Mouse (Mus musculus): Measurements from ENCODE around the gene Dock1.

DNA sequence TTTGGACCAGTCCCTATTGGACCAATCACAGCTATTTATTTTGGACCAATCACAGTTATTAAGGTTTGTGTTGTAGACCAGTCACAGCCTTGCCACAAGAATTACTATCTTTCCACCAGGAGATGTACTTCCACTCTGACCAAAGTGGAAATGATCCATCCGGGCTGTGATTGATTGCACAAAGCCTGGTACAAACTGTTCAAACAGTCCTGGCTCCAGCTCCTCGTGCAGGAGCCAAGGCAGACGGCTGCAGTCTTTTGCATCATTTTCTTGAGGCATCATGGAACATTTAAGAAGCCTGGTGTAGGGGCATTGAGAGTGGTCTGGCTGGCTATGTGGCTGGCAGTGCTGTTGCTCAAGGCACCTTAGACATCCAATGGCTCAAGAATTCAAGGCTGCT, 358.7 kb downstream of the Dock1 start:
- TF ChIP-seq GATA1 (IDR thresholded peaks at IDR 0.05; ENCODE audit: borderline replicate concordance, low read length) (no peak), FLI1 (IDR thresholded peaks at IDR 0.05; ENCODE audit: low read length) (no peak)
